Mouse (Mus musculus) G1E-ER4 (cell line): ENCODE results near the gene D8Ertd738e. TPM values are rescaled to one million over a fixed set of nuclear protein-coding genes. Genes with fewer than 3 reads are reported as not detected.

ENCODE experiments used
- GATA1 ChIP-seq: IDR thresholded peaks from one replicate; pipeline ENCODE4 v1.8.0; 2012; ENCODE audit warnings: low read length, inconsistent platforms
- polyA plus RNA-seq: library from polyadenylated mRNA; stranded (reverse); fragments of >175 nt; gene quantifications from 2 replicates; pipeline ENCODE4 v1.2.3, GENCODE M21; 2012

Gene D8Ertd738e
- polyA plus RNA-seq, 1 experiment, result 389 TPM

DNA sequence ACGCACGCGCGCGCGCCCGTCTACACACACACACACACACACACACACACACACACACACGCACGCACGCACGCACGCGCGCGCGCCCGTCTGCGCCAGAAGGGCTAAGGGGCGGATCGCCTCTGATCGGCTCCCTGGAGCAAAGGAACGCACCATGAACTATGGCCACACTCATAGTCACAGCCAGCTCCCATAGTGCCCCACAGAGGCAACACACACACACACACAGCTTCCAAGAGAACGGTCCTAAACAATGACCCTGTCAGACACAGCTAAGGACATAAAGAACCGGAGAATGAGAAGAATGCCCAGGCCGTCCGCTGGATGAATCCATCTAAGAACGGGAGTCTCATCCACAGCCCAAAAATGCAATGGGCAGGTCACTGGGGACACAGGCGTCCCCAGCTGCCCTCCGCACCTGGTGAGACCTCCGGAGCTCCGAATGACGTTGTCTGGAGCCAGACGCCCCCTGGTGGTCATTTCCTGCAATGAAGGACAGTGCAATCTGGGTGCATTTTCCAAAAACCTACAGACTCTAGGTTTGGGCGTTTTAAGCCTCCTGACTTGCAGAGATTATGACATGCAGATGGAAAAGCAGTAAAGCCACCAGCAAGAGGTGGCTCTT is 39.2 kb downstream of the D8Ertd738e start:
- no peak for TF ChIP-seq GATA1

GRCm38 (mm10) chr8:84208381-84209380 is 40.8 kb downstream of the D8Ertd738e start:
- no peak for TF ChIP-seq GATA1

DNA sequence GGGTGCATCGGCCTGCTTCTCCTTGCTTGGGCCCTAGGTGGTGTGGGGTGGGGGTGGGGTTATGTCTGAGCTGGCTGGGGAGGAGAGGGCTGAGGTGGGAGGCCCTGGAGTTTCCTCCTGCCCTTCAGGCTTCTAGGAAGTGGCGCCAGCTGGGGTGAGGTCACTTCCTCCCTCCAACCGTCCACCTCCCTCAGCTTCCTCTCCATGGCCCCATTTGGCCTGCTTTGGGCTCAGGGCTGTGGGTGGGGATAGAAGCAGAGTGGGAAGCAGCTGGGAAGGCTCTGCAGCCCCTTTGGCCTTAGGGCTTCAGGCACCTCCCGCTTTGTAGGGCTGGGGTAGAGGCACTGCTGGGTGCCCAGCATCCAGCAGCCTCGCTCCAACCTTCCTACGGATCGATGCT is 41.7 kb downstream of the D8Ertd738e start:
- TF ChIP-seq GATA1, result no peak

GRCm38 (mm10) chr8:84206666-84207065 is 42.9 kb downstream of the D8Ertd738e start:
- TF ChIP-seq GATA1, result no peak

- no peak for TF ChIP-seq GATA1
These were observed 44.4 kb downstream of the D8Ertd738e start for GRCm38 (mm10) chr8:84205073-84205472.

- TF ChIP-seq GATA1, result no peak
These were observed 45.3 kb downstream of the D8Ertd738e start for GRCm38 (mm10) chr8:84203975-84204772.

GRCm38 (mm10) chr8:84202938-84203917 is 46.3 kb downstream of the D8Ertd738e start:
- no peak for TF ChIP-seq GATA1

DNA sequence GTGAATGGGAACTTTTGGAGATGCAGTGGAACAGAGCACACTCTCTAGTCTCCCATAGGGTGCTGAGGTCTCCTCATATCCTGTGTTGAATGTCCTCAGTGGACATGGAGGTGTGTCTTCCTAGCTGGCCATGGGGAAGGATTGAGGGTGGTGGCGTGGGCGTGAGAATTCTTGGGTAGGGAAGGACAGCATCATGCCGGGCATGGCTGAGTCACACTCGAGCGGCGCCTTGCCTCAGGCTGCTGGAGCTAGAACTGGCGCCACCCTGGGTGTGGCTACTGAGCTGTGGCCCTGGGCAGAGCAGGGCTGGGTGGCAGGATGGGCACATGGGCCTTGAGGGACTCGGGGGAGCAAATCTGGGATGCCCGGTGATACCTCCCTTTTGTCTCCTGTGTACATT is 47.1 kb downstream of the D8Ertd738e start:
- TF ChIP-seq GATA1, result no peak

DNA sequence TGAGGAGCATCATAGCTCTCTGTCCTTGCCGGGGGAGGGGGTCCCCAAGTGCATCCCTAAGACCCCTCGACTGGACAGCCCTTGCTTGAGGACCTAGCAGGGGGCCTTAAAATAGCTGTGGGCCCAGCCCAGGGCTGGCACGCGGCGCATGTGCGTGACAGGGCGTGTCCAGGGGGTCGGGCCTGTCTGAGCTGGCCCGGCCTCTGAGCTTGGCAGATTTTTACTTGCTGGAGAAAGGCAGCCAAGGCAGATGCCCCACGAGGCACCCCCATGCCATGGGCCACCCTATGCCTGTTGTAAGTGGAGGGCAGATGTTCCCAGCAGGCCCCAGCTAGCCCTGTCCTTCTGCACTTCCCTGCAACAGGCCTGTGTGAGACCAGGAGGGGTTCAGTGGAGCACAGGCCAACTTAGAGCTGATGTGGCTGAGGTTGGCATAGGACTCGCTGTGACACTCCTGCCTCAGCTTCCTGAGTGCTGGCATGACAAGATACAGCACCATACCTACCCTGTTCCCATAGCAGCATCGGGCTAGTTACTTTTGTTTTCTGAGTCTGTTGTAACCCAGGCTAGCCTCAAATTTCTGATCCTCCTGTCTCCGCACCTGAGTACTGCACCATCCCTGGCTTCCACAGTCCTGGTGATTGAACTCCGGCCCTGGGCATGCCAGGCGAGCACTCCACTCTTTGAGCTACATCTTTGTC is 47.8 kb downstream of the D8Ertd738e start:
- no peak for TF ChIP-seq GATA1

DNA sequence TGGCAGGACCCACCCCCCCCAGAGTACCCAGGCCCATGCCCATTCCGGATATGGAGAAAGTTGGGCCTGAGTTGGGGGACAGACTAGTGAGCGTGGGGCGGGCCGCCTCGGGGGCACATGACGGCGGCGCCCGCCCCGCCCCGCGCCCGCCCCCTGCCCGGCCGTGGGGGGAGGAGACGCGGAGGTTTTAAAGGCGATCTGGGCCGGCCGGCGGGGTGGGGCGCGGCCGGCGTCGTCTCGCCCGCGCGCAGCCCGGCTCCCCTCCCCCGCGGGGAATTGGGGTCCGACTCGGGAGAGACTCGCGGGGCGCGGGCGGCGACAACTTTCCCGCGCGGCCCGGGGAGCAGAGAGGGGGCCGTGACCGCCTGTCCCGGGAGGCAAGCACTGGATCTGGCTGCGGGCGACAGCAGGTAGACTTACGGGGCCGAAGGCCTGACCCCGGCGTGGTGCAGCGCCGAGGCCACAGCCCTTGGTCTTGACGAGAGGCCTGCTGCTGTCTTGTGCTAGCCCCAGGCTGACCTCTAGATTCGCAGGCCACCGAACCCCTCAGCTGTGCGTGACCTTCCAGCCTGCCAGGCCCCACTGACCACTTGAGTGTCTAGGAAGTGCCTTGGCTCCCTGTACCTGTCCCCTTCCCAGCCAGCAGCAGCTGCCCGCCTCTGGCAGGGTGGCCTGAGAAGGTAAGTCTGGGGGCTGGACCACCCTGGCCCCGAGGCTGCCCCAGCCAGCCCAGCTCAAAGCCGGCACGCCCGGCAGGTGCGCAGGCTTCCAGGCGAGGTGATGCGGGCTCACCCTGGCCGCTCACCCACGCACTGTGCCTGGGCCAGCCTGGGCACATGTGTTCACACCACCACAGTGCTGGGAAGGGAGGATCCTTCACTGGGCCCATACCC is 48.6 kb downstream of the D8Ertd738e start:
- no peak for TF ChIP-seq GATA1

- TF ChIP-seq GATA1, result no peak
These were observed 49.4 kb downstream of the D8Ertd738e start for GRCm38 (mm10) chr8:84200126-84200555.

GRCm38 (mm10) chr8:84199348-84200125 is 50.0 kb downstream of the D8Ertd738e start:
- TF ChIP-seq GATA1, result no peak
